In the genomic region with DNA sequence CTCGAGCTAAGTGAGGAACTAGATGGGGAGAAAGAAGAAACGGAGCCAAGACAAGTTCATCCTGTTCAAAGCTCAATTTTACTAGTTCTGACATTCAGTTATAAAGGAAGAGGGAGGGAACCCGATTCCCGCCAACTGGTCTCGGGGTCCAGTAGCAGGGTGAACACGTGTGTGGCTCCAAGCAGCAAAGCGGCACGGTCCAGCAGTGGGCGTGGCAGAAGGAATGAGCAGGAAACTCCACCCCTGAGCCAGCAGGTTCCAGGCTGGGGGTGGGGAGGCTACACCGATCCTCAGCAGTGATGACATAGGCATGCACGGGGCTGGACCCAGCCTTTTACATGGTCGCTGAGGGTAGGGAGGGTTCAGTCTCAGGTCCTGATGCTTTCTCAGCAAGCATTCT, we compare ENCODE assay signal across 8 mouse cellular contexts. TPM values are rescaled to one million over a fixed set of nuclear protein-coding genes. Genes with fewer than 3 reads are reported as not detected.
DNase-seq lines count a peak whose midpoint lies in the region; ATAC-seq and TF ChIP-seq lines count a peak whose summit lies in the region.
"Not testable (repeated sequence)": the region's sequence is repeated elsewhere in the genome, so short reads cannot be mapped to it uniquely, and the experiment has no call there.
"Had no signal": no experiment of that assay in that cellular context is flagged by ENCODE, and none has a peak within 500 bp of the region (broad histone marks: within the 10 kb centered on the region; RNA-seq: fewer than 3 reads in every experiment).

No protein-coding gene starts in this region.

- peaks cover 22% of the 10 kb centered on the region for H3K4me1 ChIP-seq in embryonic fibroblast, embryonic 13.5 days (ENCODE audit: control insufficient read depth, insufficient read depth, low read length)
- peaks cover 36% of the 10 kb centered on the region for H3K4me1 ChIP-seq in intestine, embryonic 14.5 days (replicated peaks; ENCODE audit: control insufficient read depth, insufficient read depth, low read length)
- H3K4me1 ChIP-seq in limb, embryonic 13.5 days, result peaks cover 42% of the 10 kb centered on the region
- peaks cover 15% of the 10 kb centered on the region; the same call in 1 of the 2 replicates for H3K4me1 ChIP-seq in small intestine, adult 2 months (ENCODE audit: control insufficient read depth, insufficient read depth, insufficient read length, low read length)

- H3K9me3 ChIP-seq in intestine, embryonic 14.5 days (ENCODE audit: control insufficient read depth, low read length); limb, embryonic 13.5 days: not testable (repeated sequence)

- not testable (repeated sequence) for TF ChIP-seq POLR2A in embryonic fibroblast, embryonic 13.5 days (IDR thresholded peaks at IDR 0.05; ENCODE audit: low read depth, low read length); small intestine, adult 2 months (IDR thresholded peaks at IDR 0.05; ENCODE audit: low read depth, low read length)

- H3K79me2 ChIP-seq in macrophage (ENCODE audit: inconsistent target), result peaks cover 25% of the 10 kb centered on the region

- DNase-seq in adrenal gland, postnatal 10 days, result peak; percentile 77
- DNase-seq in heart, adult 9 months (ENCODE audit: low spot score in 2 of 2), result peak; percentile 69 to 71
- peak; percentile 68 for DNase-seq in intestine, embryonic 14.5 days (ENCODE audit: low spot score)

- H3K27me3 ChIP-seq in intestine, embryonic 14.5 days (replicated peaks; ENCODE audit: control insufficient read depth, insufficient read depth, low read length); limb, embryonic 13.5 days; small intestine, adult 2 months (ENCODE audit: control insufficient read depth, insufficient read depth, low read length): not testable (repeated sequence)

- H3K4me3 ChIP-seq in embryonic fibroblast, embryonic 13.5 days (ENCODE audit: insufficient read depth, low read length), result not testable (repeated sequence)
- H3K4me3 ChIP-seq in intestine, embryonic 14.5 days (ENCODE audit: low read depth, low read length), result 0 out of 2 replicates have a peak overlapping the region, but pooled peaks have one; percentile 15
- peak overlapping the region; percentile 28 for H3K4me3 ChIP-seq in limb, embryonic 13.5 days
- peak overlapping the region; percentile 9; the same call in 1 of the 2 replicates for H3K4me3 ChIP-seq in macrophage (ENCODE audit: inconsistent target)
- H3K4me3 ChIP-seq in small intestine, adult 2 months (ENCODE audit: low read depth, low read length), result peak overlapping the region; percentile 33

- 0 out of 2 replicates have a peak, but pooled peaks have one; percentile 4 for ATAC-seq in intestine, embryonic 14.5 days (replicated peaks; ENCODE audit: low FRiP score, low TSS enrichment, low read depth)
- not testable (repeated sequence) for ATAC-seq in limb, embryonic 13.5 days (ENCODE audit: low FRiP score, low read depth)

- not testable (repeated sequence) for TF ChIP-seq CTCF in embryonic fibroblast, embryonic 13.5 days (IDR thresholded peaks at IDR 0.05; ENCODE audit: borderline replicate concordance, insufficient read depth, low read length); small intestine, adult 2 months (IDR thresholded peaks at IDR 0.05; ENCODE audit: extremely low read depth, insufficient read length, insufficient replicate concordance, low read depth, low read length)

- peak overlapping the region; percentile 88 for H3K27ac ChIP-seq in embryonic fibroblast, embryonic 13.5 days (ENCODE audit: insufficient read depth, low read length)
- H3K27ac ChIP-seq in intestine, embryonic 14.5 days (ENCODE audit: low read depth), result peak overlapping the region; percentile 62
- not testable (repeated sequence) for H3K27ac ChIP-seq in limb, embryonic 13.5 days; small intestine, adult 2 months (ENCODE audit: insufficient read depth, low read depth, low read length)
- H3K27ac ChIP-seq in macrophage, result peak overlapping the region; percentile 59

- peak overlapping the region; percentile 48 for H3K4me2 ChIP-seq in intestine, embryonic 14.5 days (ENCODE audit: low read length)
- H3K4me2 ChIP-seq in limb, embryonic 13.5 days (replicated peaks), result peak overlapping the region; percentile 63

- under 1% methylated on average over 12 of the region's 12 CpGs for WGBS in intestine, embryonic 14.5 days
- WGBS in limb, embryonic 13.5 days, result under 1% methylated on average over 12 of the region's 12 CpGs
- WGBS in macrophage (ENCODE audit: missing documents), result 2% methylated on average over 10 of the region's 12 CpGs
- under 1% methylated on average over 12 of the region's 12 CpGs for WGBS in small intestine, adult 2 months

- H3K36me3 ChIP-seq in intestine, embryonic 14.5 days (ENCODE audit: control insufficient read depth, insufficient read depth, low read length); limb, embryonic 13.5 days; macrophage (ENCODE audit: inconsistent target); small intestine, adult 2 months (ENCODE audit: control insufficient read depth, insufficient read depth, low read length): not testable (repeated sequence)

- not testable (repeated sequence) for H3K9ac ChIP-seq in intestine, embryonic 14.5 days (ENCODE audit: low read length)
- H3K9ac ChIP-seq in limb, embryonic 13.5 days, result peak overlapping the region; percentile 65

RNA-seq across cellular contexts. Expression of a gene that starts 2.4 kb away (rescaled TPM):
- total RNA-seq in adrenal gland, postnatal 10 days (2021), result 10 to 100 TPM; 10.9 to 13.9 TPM
- 31.6 and 66.5 TPM in 2 replicates for polyA plus RNA-seq in embryonic fibroblast, embryonic 13.5 days (2011; ENCODE audit: insufficient read length, low read depth, missing spikeins)
- polyA plus RNA-seq in intestine, embryonic 14.5 days (2014; fragmentation: Nextera tagmentation; extraction: Ambion mirVana), result 20.7 TPM in 2 replicates
- 20.4 and 21.2 TPM in 2 replicates for polyA plus RNA-seq in limb, embryonic 13.5 days (2015; fragmentation: Nextera tagmentation; extraction: Ambion mirVana)
- 10 to 100 TPM in 4 of 26 experiments, 1 to 10 TPM in 19, under 1 TPM in 3; 0.80 to 13.9 (median 2.9) TPM for total RNA-seq in macrophage (2018; cell fraction: chromatin; rRNA removed)
- 10 to 100 TPM; 19.1 to 54.3 (median 38.6) TPM for total RNA-seq in macrophage (2018; cell fraction: cytosol; rRNA removed)
- total RNA-seq in macrophage (2018; cell fraction: nucleus; rRNA removed), result 10 to 100 TPM in 24 of 26 experiments, 1 to 10 TPM in 2; 3.1 to 38.2 (median 20.4) TPM
- polyA plus RNA-seq in macrophage (2018), result 34.3 to 56.4 TPM (median 38.4 TPM) in 3 replicates
- polyA plus RNA-seq in small intestine, adult 2 months (2012; rRNA removed), result 10.5 and 10.6 TPM in 2 replicates

RNA-seq across cellular contexts. Expression of a gene that starts 57.5 kb away (rescaled TPM):
- under 1 TPM in 1 of 2 experiments, not detected in 1; 0.15 TPM for total RNA-seq in adrenal gland, postnatal 10 days (2021)
- not detected in 2 replicates for polyA plus RNA-seq in embryonic fibroblast, embryonic 13.5 days (2011; ENCODE audit: insufficient read length, low read depth, missing spikeins)
- not detected in 2 replicates for polyA plus RNA-seq in intestine, embryonic 14.5 days (2014; fragmentation: Nextera tagmentation; extraction: Ambion mirVana)
- not detected in 2 replicates for polyA plus RNA-seq in limb, embryonic 13.5 days (2015; fragmentation: Nextera tagmentation; extraction: Ambion mirVana)
- under 1 TPM in 1 of 26 experiments, not detected in 25; 0.29 TPM for total RNA-seq in macrophage (2018; cell fraction: chromatin; rRNA removed)
- total RNA-seq in macrophage (2018; cell fraction: cytosol; rRNA removed), result not detected
- total RNA-seq in macrophage (2018; cell fraction: nucleus; rRNA removed), result not detected
- not detected in 3 replicates for polyA plus RNA-seq in macrophage (2018)
- 0.04 TPM in 1 of 2 replicates, not detected in the other for polyA plus RNA-seq in small intestine, adult 2 months (2012; rRNA removed)
- total RNA-seq: left cerebral cortex, postnatal 25 days had no signal
